Mouse (Mus musculus) stomach, embryonic 15.5 days (tissue): ENCODE data around the gene Efnb3. TPM values are rescaled to one million over a fixed set of nuclear protein-coding genes. Genes with fewer than 3 reads are reported as not detected.

Source experiments
- ATAC-seq: fragments of 200-750 bp; cut with Nextera tagmentation; 2 replicates; pipeline ENCODE4 v1.8.0; 2017; ENCODE audit warnings: low read depth, moderate number of reproducible peaks, moderate TSS enrichment; ENCODE audit not compliant: insufficient read depth, low FRiP score
- H3K27ac ChIP-seq: fragments of 300-500 bp; sonication (generic); 2 replicates; pipeline ENCODE4 v1.5.1; 2015; ENCODE audit warnings: mild to moderate bottlenecking, inconsistent platforms
- H3K27me3 ChIP-seq: fragments of 300-500 bp; sonication (generic); replicated peaks from 2 replicates; pipeline ENCODE4 v1.6.1; 2015; ENCODE audit warnings: inconsistent platforms
- H3K36me3 ChIP-seq: fragments of 300-500 bp; sonication (generic); 2 replicates; pipeline ENCODE4 v1.6.1; 2015; ENCODE audit warnings: inconsistent platforms
- H3K4me1 ChIP-seq: fragments of 300-500 bp; sonication (generic); 2 replicates; pipeline ENCODE4 v1.6.1; 2015; ENCODE audit warnings: inconsistent platforms
- H3K4me2 ChIP-seq: fragments of 300-500 bp; sonication (generic); 2 replicates; pipeline ENCODE4 v1.6.1; 2015; ENCODE audit warnings: mild to moderate bottlenecking, inconsistent platforms
- H3K4me3 ChIP-seq: fragments of 300-500 bp; sonication (generic); replicated peaks from 2 replicates; pipeline ENCODE4 v1.5.1; 2015; ENCODE audit warnings: inconsistent platforms
- H3K9ac ChIP-seq: fragments of 300-500 bp; sonication (generic); 2 replicates; pipeline ENCODE4 v1.6.1; 2015; ENCODE audit warnings: inconsistent platforms
- H3K9me3 ChIP-seq: fragments of 300-500 bp; sonication (generic); 2 replicates; pipeline ENCODE4 v1.6.1; 2016; ENCODE audit warnings: inconsistent platforms
- WGBS: fragments of 180-500 bp; shearing (Covaris S2); methylation state at CpG from one replicate; pipeline ENCODE4 v1.1.7; 2015; 5-methylcytosine and 5-hydroxymethylcytosine counted together
- polyA plus RNA-seq: library from polyadenylated mRNA; unstranded; fragments of >200 nt; fragmentation: Nextera tagmentation; extraction: Ambion mirVana; gene quantifications from 2 replicates; pipeline ENCODE4 v1.2.1, GENCODE M21; 2015

Gene Efnb3
- polyA plus RNA-seq, 1 experiment from 2014 or later: 10.4 TPM

DNA sequence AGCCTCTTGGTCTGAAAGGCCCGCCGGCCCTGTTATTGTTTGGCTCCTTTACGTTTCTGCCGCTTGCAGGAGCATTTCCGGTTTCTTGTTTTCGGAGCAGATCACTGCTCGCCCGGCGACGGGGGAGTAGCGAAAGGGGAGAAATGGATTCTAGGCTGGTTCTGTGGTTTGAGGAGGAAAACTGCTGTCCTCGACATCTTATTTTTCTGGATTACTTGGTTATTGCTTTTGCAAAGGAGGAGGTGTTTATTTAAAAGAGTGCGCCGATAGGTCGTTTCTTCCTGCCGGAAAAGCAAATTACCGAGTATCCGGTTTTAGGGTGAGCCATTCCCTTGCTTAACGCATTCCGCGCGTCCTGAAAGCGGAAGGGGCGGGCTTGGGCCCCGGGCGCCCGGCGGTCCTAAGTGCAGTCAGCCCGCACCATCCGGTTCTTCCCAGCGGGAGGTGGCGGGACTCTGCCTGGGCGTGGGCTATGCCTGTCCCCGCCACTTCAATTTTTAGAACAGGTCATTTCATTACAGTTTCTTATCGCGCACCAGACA is 21.2 kb upstream of the Efnb3 start:
- peak; percentile 82 for ATAC-seq
- Histone ChIP-seq H3K4me3 (peak overlapping the region; percentile 80), H3K9ac (peak overlapping the region; percentile 73), H3K27me3 (no peaks in the 10 kb centered on the region), H3K4me2 (peak overlapping the region; percentile 60), H3K27ac (peak overlapping the region; percentile 97), H3K9me3 (no peaks in the 10 kb centered on the region), H3K36me3 (no peaks in the 10 kb centered on the region; the same call in 1 of the 2 replicates), H3K4me1 (peaks cover 33% of the 10 kb centered on the region)
- WGBS: under 1% methylated on average over 36 of the region's 36 CpGs

DNA sequence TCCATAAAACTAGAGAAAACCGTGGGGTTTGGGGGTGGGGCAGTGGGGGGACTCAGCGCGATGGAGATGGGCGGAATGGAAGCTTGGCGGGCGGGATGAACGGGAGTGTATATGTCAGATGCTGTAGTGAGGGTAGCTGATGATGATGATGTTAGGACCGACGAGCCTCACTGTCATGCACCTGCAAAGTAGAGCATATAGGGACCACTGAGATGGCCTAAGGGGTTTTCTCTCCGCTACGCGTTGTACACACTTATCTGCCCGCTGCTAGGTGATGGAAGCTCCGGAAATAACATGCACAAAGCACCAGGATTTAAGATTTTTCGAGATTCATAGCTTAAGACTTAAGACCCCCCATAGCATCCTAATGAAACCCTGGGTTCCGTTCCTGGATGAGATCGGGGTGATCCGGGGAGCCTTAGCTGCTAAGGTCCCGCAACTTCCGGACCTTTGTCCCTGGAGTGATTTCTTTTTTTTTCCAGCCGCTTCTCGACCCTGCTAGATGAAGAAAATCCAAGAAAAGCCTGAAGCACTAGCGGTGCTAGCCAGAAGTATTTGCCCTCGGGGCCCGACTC is 20.7 kb upstream of the Efnb3 start:
- Histone ChIP-seq H3K9ac (peak overlapping the region; percentile 73), H3K27me3 (no peaks in the 10 kb centered on the region), H3K27ac (peak overlapping the region; percentile 97), H3K4me3 (peak overlapping the region; percentile 80), H3K36me3 (no peaks in the 10 kb centered on the region; the same call in 1 of the 2 replicates), H3K4me2 (peak overlapping the region; percentile 60), H3K4me1 (peaks cover 33% of the 10 kb centered on the region), H3K9me3 (no peaks in the 10 kb centered on the region)
- under 1% methylated on average over 25 of the region's 25 CpGs for WGBS
- no peak for ATAC-seq

DNA sequence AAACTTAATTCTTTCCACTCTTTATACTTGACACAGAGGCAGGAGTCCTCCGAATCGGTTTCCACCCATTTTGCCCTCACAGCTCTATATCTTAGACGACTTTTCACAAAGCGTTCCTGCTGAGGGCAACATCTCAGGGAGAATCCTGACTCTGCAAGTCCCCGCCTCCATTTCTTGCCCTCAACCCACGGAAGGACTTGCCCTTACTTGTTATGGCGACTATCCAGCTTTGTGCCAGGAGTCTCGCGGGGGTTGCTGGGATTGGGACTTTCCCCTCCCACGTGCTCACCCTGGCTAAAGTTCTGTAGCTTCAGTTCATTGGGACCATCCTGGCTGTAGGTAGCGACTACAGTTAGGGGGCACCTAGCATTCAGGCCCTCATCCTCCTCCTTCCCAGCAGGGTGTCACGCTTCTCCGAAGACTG is 20.1 kb upstream of the Efnb3 start, which contains the start of the genes Wrap53 and Trp53:
Gene Wrap53 (minus strand): TSS at position 165 of the 424 bp plus-strand sequence.
Gene Trp53 (plus strand): TSS at position 269 of the 424 bp plus-strand sequence.
- Histone ChIP-seq H3K27me3 (no peaks in the 10 kb centered on the region), H3K9ac (peak within 1 kb of the TSS; percentile 73), H3K4me1 (peaks cover 33% of the 10 kb centered on the region), H3K4me2 (peak within 1 kb of the TSS; percentile 79), H3K27ac (peak within 1 kb of the TSS; percentile 97), H3K9me3 (no peaks in the 10 kb centered on the region), H3K36me3 (no peaks in the 10 kb centered on the region; the same call in 1 of the 2 replicates), H3K4me3 (peak within 1 kb of the TSS; percentile 80)
- WGBS: under 1% methylated on average over 13 of the region's 13 CpGs
- peak; percentile 54 for ATAC-seq

DNA sequence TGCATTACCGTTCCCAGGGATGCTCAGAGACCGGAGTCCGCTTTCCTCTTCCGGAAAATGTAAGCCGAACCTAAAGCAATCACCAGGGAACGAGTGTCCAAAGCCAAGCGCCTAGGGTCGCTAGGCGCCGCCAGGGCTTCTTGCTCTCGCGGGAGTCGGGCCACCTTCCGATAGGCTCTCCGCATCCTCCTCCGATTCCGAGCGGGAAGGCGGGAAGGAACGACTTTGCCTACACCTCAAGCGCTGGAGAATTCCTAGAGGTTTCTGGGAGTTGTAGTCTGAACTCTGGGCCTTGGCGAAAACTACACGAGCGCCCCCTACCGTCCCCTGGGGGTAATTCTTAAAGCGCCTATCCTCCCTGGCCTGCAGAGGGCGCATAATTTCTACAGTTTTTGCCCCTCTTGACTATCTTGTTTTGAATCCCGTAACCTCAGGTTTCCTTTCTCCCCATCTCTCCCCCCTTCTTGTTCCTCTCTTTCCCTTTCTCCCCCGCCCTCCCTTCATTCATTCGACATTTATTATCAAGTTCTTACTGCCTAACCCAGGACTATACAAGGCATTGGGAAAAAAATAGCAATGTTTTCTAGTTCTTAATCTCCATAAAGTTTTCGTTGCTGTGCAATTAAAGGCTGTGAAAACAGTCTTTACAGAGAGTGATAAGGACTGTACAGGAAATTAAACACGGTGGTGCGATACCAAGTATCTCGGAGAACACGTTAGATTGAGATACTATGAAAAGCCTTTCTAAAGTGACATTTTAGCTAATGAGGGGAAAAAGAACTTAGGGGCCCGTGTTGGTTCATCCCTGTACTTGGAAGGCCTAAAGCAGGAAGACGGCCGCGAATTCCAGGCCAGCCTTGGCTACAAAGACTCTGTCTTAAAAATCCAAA is 19.4 kb upstream of the Efnb3 start:
- Histone ChIP-seq H3K4me3 (peak overlapping the region; percentile 80), H3K27me3 (no peaks in the 10 kb centered on the region), H3K27ac (peak overlapping the region; percentile 97), H3K4me1 (peaks cover 30% of the 10 kb centered on the region), H3K4me2 (peak overlapping the region; percentile 79), H3K36me3 (no peaks in the 10 kb centered on the region; the same call in 1 of the 2 replicates), H3K9ac (peak overlapping the region; percentile 73), H3K9me3 (no peaks in the 10 kb centered on the region)
- peak; percentile 93 for ATAC-seq
- WGBS: under 1% methylated on average over 39 of the region's 39 CpGs

DNA sequence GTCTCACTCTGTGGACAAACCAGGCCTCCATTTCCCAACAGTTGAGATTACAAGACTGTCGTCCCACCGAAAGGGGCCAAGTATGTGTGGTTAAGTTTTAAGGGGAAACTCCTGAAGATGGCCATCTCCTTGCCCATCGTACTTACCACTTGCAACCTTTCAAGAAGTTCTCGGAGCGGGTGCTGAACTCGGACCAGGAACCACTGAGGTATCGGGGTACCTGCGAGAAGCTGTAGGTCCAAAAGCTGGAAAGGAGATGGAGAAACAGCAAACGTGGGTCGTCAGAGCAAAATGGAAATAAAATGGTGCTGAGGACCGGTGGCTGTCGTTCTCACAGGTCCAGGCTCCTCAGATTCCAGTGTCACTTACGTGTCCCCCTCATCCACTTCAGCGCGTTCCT is 18.3 kb upstream of the Efnb3 start:
- H3K4me1 ChIP-seq: peaks cover 30% of the 10 kb centered on the region
- 7% methylated on average over 15 of the region's 15 CpGs for WGBS
- H3K36me3 ChIP-seq: no peaks in the 10 kb centered on the region; the same call in 1 of the 2 replicates
- H3K27ac ChIP-seq: 0 out of 2 replicates have a peak overlapping the region, but pooled peaks have one; percentile 79
- no peaks in the 10 kb centered on the region for H3K9me3 ChIP-seq
- H3K4me2 ChIP-seq: peak overlapping the region; percentile 79
- no peaks in the 10 kb centered on the region for H3K27me3 ChIP-seq
- peak overlapping the region; percentile 49 for H3K9ac ChIP-seq
- H3K4me3 ChIP-seq: peak overlapping the region; percentile 80
- ATAC-seq: no peak

DNA sequence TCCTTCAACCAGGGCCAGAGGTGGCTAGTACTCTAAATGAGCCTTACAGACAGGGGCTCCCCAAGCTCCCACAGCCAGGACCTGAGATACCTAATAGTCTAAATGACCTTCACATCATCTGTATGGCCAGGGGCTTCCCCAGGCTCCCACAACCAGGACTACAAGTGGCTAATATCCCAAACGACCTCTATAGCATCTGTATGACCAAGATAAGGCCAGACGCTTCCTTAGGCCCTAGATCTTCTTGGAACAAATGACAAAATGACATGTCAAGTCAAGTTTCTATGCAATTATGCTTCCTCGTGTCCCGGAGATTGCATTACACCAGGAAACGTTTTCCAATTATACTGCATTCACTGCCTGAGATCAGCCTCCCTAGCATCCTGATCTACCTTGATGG is 16.3 kb upstream of the Efnb3 start:
- Histone ChIP-seq H3K4me3 (no peak overlapping the region), H3K9me3 (no peaks in the 10 kb centered on the region), H3K36me3 (peaks cover 2% of the 10 kb centered on the region; the same call in 1 of the 2 replicates), H3K4me2 (no peak overlapping the region), H3K27ac (no peak overlapping the region), H3K27me3 (no peaks in the 10 kb centered on the region), H3K9ac (no peak overlapping the region), H3K4me1 (peaks cover 20% of the 10 kb centered on the region)
- WGBS: 68% methylated on average over 5 of the region's 5 CpGs
- ATAC-seq: no peak

DNA sequence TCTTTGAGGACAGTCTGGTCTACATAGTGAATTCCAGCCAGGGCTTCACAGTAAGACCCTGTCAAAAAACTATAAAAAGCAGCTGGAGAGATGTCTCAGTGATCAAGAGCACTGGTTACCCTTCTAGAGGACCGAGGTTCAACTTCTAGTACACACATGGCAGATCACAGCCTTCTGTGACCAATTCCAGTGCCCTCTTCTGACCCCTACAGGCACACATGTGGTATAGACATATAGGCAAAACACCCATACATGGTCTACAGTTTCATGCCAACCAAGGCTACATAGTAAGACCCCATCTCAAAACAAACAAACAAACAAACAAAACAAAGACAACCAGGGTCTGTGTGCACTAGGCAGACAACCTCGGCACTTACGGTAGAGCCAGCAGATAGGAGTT is 15.2 kb upstream of the Efnb3 start:
- no peak overlapping the region for H3K27ac ChIP-seq
- H3K4me3 ChIP-seq: no peak overlapping the region
- ATAC-seq: no peak

DNA sequence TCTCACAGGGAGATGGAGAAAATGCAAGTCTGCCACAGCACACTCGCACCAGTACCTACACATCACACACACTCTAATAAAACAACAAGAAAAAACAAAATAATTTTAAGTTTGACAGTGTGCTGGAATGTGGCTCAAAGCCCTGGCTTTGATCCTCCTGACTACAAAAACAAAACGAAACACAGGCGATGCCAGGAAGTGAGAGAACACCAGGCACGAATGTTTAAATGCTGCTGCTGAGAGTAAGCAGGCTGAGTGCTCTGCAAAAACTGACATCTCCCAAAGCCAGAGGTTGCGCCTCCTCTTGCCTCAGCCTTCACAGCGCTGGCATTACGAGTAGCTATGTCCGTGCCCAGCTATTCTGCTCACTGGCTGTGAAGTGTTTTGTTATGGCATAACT is 5.1 kb upstream of the Efnb3 start:
- H3K36me3 ChIP-seq: peaks cover 17% of the 10 kb centered on the region; the same call in 1 of the 2 replicates
- H3K27ac ChIP-seq: no peak overlapping the region
- no peaks in the 10 kb centered on the region for H3K27me3 ChIP-seq
- WGBS: 80% methylated on average over 8 of the region's 8 CpGs
- ATAC-seq: no peak
- H3K4me2 ChIP-seq: no peak overlapping the region
- H3K9ac ChIP-seq: no peak overlapping the region
- no peak overlapping the region for H3K4me3 ChIP-seq
- H3K4me1 ChIP-seq: peaks cover 8% of the 10 kb centered on the region; the same call in 1 of the 2 replicates
- H3K9me3 ChIP-seq: no peaks in the 10 kb centered on the region

More for the DNA sequence above, 15.2 kb upstream of the Efnb3 start:
- H3K9ac ChIP-seq: no peak overlapping the region
- 62% methylated on average over 3 of the region's 3 CpGs for WGBS
- H3K4me2 ChIP-seq: no peak overlapping the region
- peaks cover 11% of the 10 kb centered on the region; the same call in 1 of the 2 replicates for H3K36me3 ChIP-seq
- H3K4me1 ChIP-seq: peaks cover 20% of the 10 kb centered on the region
- no peaks in the 10 kb centered on the region for H3K9me3 ChIP-seq
- H3K27me3 ChIP-seq: no peaks in the 10 kb centered on the region

DNA sequence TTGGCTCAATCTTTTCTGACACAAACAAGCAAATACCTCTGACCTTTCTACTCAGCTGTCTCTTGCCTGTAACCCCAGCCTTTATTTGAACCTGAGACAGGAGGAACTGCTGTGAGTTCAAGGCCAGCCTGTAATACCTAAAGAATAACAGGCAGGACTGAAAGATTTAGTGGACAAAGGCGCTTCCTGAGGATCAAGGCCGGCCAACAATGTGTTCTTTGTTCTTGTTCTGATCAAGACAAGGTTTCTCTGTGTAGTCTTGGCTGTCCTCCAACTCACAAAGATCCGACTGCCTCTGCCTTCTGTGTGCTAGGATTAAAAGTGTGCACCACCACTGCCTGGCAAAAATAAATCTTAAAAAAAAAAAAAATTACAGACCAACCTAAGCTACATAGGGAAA is 4.4 kb upstream of the Efnb3 start:
- no peak overlapping the region for H3K27ac ChIP-seq

DNA sequence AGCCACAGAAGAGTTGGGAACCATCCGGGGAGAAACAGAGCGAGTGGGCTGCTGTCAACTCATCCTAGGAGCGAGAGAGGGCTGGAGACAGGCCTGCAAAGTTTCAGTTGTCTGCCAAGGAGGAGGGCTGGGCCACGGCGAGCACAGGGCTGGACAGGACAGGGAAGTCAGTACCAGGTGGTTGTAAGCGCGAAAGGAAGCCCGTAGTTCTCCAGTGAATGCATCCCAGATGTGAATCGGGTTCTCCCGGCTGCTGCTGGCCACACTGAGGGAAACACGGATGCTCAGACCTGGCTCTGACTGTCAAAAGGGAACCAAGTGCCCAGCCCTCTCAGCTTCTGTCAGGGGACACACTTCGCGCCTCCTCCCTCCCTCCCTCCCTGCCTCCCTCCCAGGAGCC is 3.4 kb upstream of the Efnb3 start:
- Histone ChIP-seq H3K27me3 (no peaks in the 10 kb centered on the region), H3K36me3 (peaks cover 14% of the 10 kb centered on the region; the same call in 1 of the 2 replicates), H3K9me3 (no peaks in the 10 kb centered on the region), H3K27ac (no peak overlapping the region), H3K9ac (no peak overlapping the region), H3K4me1 (peaks cover 26% of the 10 kb centered on the region), H3K4me2 (no peak overlapping the region), H3K4me3 (no peak overlapping the region)
- no peak for ATAC-seq
- WGBS: 79% methylated on average over 13 of the region's 13 CpGs

More for the DNA sequence above, 4.4 kb upstream of the Efnb3 start:
- H3K4me2 ChIP-seq: no peak overlapping the region
- H3K36me3 ChIP-seq: peaks cover 14% of the 10 kb centered on the region; the same call in 1 of the 2 replicates
- no peaks in the 10 kb centered on the region for H3K27me3 ChIP-seq
- 55% methylated on average over 3 of the region's 3 CpGs for WGBS
- no peak for ATAC-seq
- H3K9me3 ChIP-seq: no peaks in the 10 kb centered on the region
- H3K9ac ChIP-seq: no peak overlapping the region
- H3K4me1 ChIP-seq: peaks cover 15% of the 10 kb centered on the region
- H3K4me3 ChIP-seq: no peak overlapping the region

DNA sequence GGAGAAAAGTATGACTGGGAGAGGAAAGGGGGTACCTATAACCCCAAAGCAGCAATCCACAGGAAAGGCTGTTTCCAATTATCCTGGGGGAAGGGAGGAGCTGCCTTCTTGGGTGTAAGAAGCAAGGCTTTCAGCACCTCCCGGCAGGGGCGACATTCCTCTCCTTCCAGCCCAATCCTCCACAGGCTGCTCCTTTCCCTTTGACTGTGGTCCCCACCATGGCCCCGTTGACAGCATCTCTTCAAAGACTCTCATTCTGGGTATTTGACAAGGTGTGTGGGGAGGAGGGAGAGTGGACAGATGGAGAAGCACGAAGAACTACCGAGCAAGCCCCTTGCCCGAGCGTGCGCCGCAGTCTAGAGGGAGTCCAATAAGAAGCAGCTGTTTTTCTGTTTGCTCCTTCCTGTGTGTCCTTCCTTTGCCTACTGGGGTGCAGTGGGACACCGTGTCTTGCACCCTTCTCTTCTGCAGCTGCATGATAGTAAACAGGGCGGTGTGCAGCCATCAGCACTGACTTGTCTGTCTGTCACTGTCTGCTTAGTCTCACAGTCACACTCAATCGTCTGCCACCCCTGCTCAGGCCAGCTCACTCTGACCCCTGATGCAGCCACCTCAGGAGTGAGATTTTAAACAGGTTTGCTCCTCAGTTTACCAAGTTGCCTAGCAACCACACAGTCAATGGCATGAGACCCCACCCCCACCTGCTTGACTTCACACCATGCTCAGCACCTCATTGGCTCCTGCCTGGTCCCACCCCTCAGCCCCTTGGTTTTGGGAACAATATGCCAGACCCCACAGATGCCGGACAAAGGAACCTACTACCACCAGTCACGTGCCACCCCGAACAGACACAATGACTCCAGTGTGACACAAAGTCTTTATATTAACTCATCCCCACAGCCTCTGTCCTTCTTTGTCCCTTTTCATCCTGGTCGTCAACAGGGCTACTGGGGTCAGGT is 1.2 kb upstream of the Efnb3 start:
- Histone ChIP-seq H3K27me3 (no peaks in the 10 kb centered on the region), H3K4me1 (peaks cover 26% of the 10 kb centered on the region), H3K4me2 (peak overlapping the region; percentile 94), H3K9ac (no peak overlapping the region), H3K27ac (no peak overlapping the region), H3K9me3 (no peaks in the 10 kb centered on the region), H3K36me3 (peaks cover 14% of the 10 kb centered on the region; the same call in 1 of the 2 replicates), H3K4me3 (no peak overlapping the region)
- 37% methylated on average over 16 of the region's 16 CpGs for whole genome bisulfite sequencing
- no peak for ATAC-seq
